Mouse (Mus musculus): ENCODE data around the gene Acyp2. TPM values are rescaled to one million over a fixed set of nuclear protein-coding genes. Genes with fewer than 3 reads are reported as not detected.

Acyp2 gene
- total and polyA plus RNA-seq, 3 experiments, result 7.9 to 29.0 TPM; not detected in 1

DNA sequence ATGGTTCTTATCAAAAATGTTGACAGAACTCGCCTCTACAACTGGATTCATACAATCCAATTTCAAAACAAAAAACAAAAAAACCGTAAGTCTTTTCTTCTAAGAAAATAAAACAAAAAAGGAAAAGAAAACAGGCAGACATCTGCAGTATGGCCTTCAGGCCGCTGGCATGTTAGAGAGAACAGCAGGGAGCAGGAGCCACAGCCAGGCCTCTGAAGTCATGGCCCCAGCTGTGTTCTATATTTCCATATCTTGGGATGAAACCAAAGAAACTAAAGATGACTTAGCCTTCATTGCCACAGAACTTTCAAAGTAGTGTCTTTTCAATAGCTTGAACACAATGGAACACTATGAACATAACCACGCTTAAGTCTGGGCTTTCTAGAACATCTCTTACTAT is 31.2 kb downstream of the Acyp2 start:
- DNase-seq (ENCODE audit: low read depth, low spot score), result peak; percentile 20
- no peaks in the 10 kb centered on the region for H3K9me3 ChIP-seq (replicated peaks; ENCODE audit: insufficient read depth, low read length)
- H3K36me3 ChIP-seq (ENCODE audit: control insufficient read depth in 1 of 2, insufficient read depth in 2 of 2, low read length in 2 of 2), result peaks cover 0 to 70% of the 10 kb centered on the region in 2 experiments; a peak in 2 of 4 replicates
- H3K79me2 ChIP-seq (ENCODE audit: control insufficient read depth, insufficient read depth, low read length, poor library complexity), result no peaks in the 10 kb centered on the region
- H3K4me1 ChIP-seq (ENCODE audit: control insufficient read depth in 1 of 2, insufficient read depth in 2 of 2, low read length in 2 of 2), result peaks cover 40 to 76% of the 10 kb centered on the region in 2 experiments
- peak overlapping the region; percentile 25; the same call in 1 of the 2 replicates for H3K27ac ChIP-seq (ENCODE audit: control insufficient read depth, low read depth, low read length)
- no peaks in the 10 kb centered on the region for H3K27me3 ChIP-seq (ENCODE audit: control insufficient read depth in 1 of 2, insufficient read depth in 2 of 2, low read length in 2 of 2)
- H3K9ac ChIP-seq (ENCODE audit: control insufficient read depth, low read depth, low read length, poor library complexity, severe bottlenecking), result no peak overlapping the region
- TF ChIP-seq MYC (IDR thresholded peaks at IDR 0.05; ENCODE audit: low read depth, low read length), result no peak
- no peak for TF ChIP-seq SMC3 (IDR thresholded peaks at IDR 0.05; ENCODE audit: low read depth, low read length)
- no peak for TF ChIP-seq GABPA (IDR thresholded peaks at IDR 0.05; ENCODE audit: low read depth, low read length)
- TF ChIP-seq USF2 (IDR thresholded peaks at IDR 0.05; ENCODE audit: borderline replicate concordance in 1 of 2, insufficient read depth in 1 of 2, low read depth in 1 of 2, low read length in 2 of 2), result no peak
- TF ChIP-seq USF1 (IDR thresholded peaks at IDR 0.05; ENCODE audit: low read depth, low read length), result no peak
- no peak for TF ChIP-seq BHLHE40 (IDR thresholded peaks at IDR 0.05; ENCODE audit: borderline replicate concordance, low read depth, low read length)
- TF ChIP-seq SIN3A (IDR thresholded peaks at IDR 0.05; ENCODE audit: low read length), result no peak
- TF ChIP-seq MYB (IDR thresholded peaks at IDR 0.05; ENCODE audit: low read depth, low read length), result no peak
- no peak for TF ChIP-seq TAL1 (IDR thresholded peaks at IDR 0.05; ENCODE audit: low read length)
- no peak for TF ChIP-seq ZMIZ1 (IDR thresholded peaks at IDR 0.05; ENCODE audit: low read depth, low read length)
- no peak for TF ChIP-seq TBP (IDR thresholded peaks at IDR 0.05; ENCODE audit: low read depth, low read length)
- TF ChIP-seq POLR2AphosphoS5 (IDR thresholded peaks at IDR 0.05; ENCODE audit: borderline replicate concordance, low read depth, low read length), result no peak
- TF ChIP-seq KAT2A (conservative IDR thresholded peaks at IDR 0.05; ENCODE audit: low read depth, low read length), result no peak
- TF ChIP-seq JUND (IDR thresholded peaks at IDR 0.05; ENCODE audit: low read depth, low read length), result no peak
- TF ChIP-seq NELFE (IDR thresholded peaks at IDR 0.05; ENCODE audit: low read depth, low read length), result no peak
- no peak for TF ChIP-seq GATA1 (IDR thresholded peaks at IDR 0.05; ENCODE audit: low read depth, low read length)
- no peak overlapping the region for H3K4me3 ChIP-seq (ENCODE audit: control insufficient read depth in 1 of 2, insufficient read depth in 1 of 2, low read depth in 2 of 2, low read length in 2 of 2)

DNA sequence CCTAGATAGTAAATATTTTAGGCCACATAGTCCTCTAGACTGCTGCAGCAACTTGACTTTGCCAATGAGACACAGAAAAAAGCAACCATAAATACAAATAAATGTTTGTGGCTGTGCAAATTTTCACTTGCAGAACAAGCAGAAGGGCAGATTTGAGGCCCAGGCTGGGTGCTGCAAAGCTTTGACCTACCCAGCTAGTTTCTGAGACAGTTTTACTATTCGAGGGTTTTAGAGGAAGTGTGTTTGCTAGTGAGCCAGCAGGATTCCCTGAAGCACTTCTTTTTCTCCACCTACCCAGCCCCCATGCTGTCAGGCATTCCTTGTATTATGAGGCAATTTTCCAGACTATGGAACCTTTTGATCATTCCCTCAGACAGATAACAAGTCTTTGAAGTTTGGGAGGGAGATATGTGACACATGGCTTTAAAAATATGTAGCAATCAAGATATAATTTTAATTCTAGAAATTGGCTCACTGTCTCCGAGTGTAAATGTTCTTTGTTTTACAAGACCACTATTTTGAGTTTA is 31.8 kb downstream of the Acyp2 start:
- TF ChIP-seq USF2 (IDR thresholded peaks at IDR 0.05; ENCODE audit: borderline replicate concordance in 1 of 2, insufficient read depth in 1 of 2, low read depth in 1 of 2, low read length in 2 of 2) (no peak), KAT2A (conservative IDR thresholded peaks at IDR 0.05; ENCODE audit: low read depth, low read length) (no peak), ETS1 (IDR thresholded peaks at IDR 0.05; ENCODE audit: low read depth, low read length) (0 out of 2 replicates have a peak, but pooled peaks have one; percentile 11), HCFC1 (IDR thresholded peaks at IDR 0.05; ENCODE audit: low read depth, low read length) (no peak), TCF12 (IDR thresholded peaks at IDR 0.05; ENCODE audit: low read depth, low read length) (no peak), JUND (IDR thresholded peaks at IDR 0.05; ENCODE audit: low read depth, low read length) (no peak), GABPA (IDR thresholded peaks at IDR 0.05; ENCODE audit: low read depth, low read length) (no peak), GATA1 (IDR thresholded peaks at IDR 0.05; ENCODE audit: low read depth, low read length) (no peak), RCOR1 (IDR thresholded peaks at IDR 0.05; ENCODE audit: low read depth, low read length) (0 out of 2 replicates have a peak, but pooled peaks have one; percentile 14), E2F4 (IDR thresholded peaks at IDR 0.05; ENCODE audit: borderline replicate concordance, low read depth, low read length) (no peak), MAZ (IDR thresholded peaks at IDR 0.05; ENCODE audit: low read depth, low read length) (no peak)
- H3K9me3 ChIP-seq (replicated peaks; ENCODE audit: insufficient read depth, low read length), result no peaks in the 10 kb centered on the region
- H3K27ac ChIP-seq (ENCODE audit: control insufficient read depth, low read depth, low read length), result peak overlapping the region; percentile 49
- H3K4me1 ChIP-seq (ENCODE audit: control insufficient read depth in 1 of 2, insufficient read depth in 2 of 2, low read length in 2 of 2), result peaks cover 42 to 74% of the 10 kb centered on the region in 2 experiments
- no peaks in the 10 kb centered on the region for H3K27me3 ChIP-seq (ENCODE audit: control insufficient read depth in 1 of 2, insufficient read depth in 2 of 2, low read length in 2 of 2)
- H3K36me3 ChIP-seq (ENCODE audit: control insufficient read depth in 1 of 2, insufficient read depth in 2 of 2, low read length in 2 of 2), result peaks cover 0 to 70% of the 10 kb centered on the region in 2 experiments; a peak in 2 of 4 replicates
- no peaks in the 10 kb centered on the region for H3K79me2 ChIP-seq (ENCODE audit: control insufficient read depth, insufficient read depth, low read length, poor library complexity)
- peak; percentile 73 for DNase-seq (ENCODE audit: low read depth, low spot score)
- H3K4me3 ChIP-seq (ENCODE audit: control insufficient read depth in 1 of 2, insufficient read depth in 1 of 2, low read depth in 2 of 2, low read length in 2 of 2), result no peak overlapping the region
- 0 out of 2 replicates have a peak overlapping the region, but pooled peaks have one; percentile 4 for H3K9ac ChIP-seq (ENCODE audit: control insufficient read depth, low read depth, low read length, poor library complexity, severe bottlenecking)

Measured in MEL (cell line).